Mouse (Mus musculus) hindbrain, embryonic 16.5 days (tissue): ENCODE data around the gene Klhl24. TPM values are rescaled to one million over a fixed set of nuclear protein-coding genes. Genes with fewer than 3 reads are reported as not detected.

ENCODE experiments used
- polyA plus RNA-seq: library from polyadenylated mRNA; unstranded; fragments of >200 nt; fragmentation: Nextera tagmentation; extraction: Ambion mirVana; gene quantifications from 2 replicates; pipeline ENCODE4 v1.2.1, GENCODE M21; 2015

The Klhl24 gene
- polyA plus RNA-seq, 1 experiment from 2014 or later = 35.8 TPM

Other genes with a start within 250 kb of the Klhl24 start
- 4.0 and 4.7 TPM in 2 replicates for gene Klhl6, start 114.5 kb upstream of the Klhl24 start, polyA plus RNA-seq
- 16.5 and 20.6 TPM in 2 replicates for gene Yeats2, start 43.5 kb downstream of the Klhl24 start, polyA plus RNA-seq
- gene Map6d1, start 143.8 kb downstream of the Klhl24 start, polyA plus RNA-seq = 7.0 and 7.4 TPM in 2 replicates
- gene Parl, start 204.8 kb downstream of the Klhl24 start, polyA plus RNA-seq = 69.8 and 75.2 TPM in 2 replicates
- not detected in 2 replicates for gene Cyp2ab1, start 227.9 kb downstream of the Klhl24 start, polyA plus RNA-seq